Mouse (Mus musculus) hindbrain, embryonic 14.5 days (tissue): ENCODE measurements around the gene Gtf2h5. TPM values are rescaled to one million over a fixed set of nuclear protein-coding genes. Genes with fewer than 3 reads are reported as not detected.

ENCODE experiments used
- ATAC-seq: fragments of 200-750 bp; cut with Nextera tagmentation; 2 replicates; pipeline ENCODE4 v1.8.0; 2017; ENCODE audit warnings: moderate number of reproducible peaks, mild to moderate bottlenecking, moderate TSS enrichment, moderate library complexity; ENCODE audit not compliant: low FRiP score
- DNase-seq: peaks from one replicate; pipeline ENCODE4 v3.0.0-alpha.2; 2015; ENCODE audit warnings: low spot score
- H3K27ac ChIP-seq: fragments of 300-500 bp; sonication (generic); 2 replicates; pipeline ENCODE4 v1.5.1; 2014; ENCODE audit warnings: mild to moderate bottlenecking, moderate library complexity
- H3K27me3 ChIP-seq: fragments of 300-500 bp; sonication (generic); 2 replicates; pipeline ENCODE4 v1.6.1; 2014; ENCODE audit warnings: mild to moderate bottlenecking, low read length, mixed read lengths; ENCODE audit not compliant: control insufficient read depth, insufficient read depth
- H3K36me3 ChIP-seq: fragments of 300-500 bp; sonication (generic); replicated peaks from 2 replicates; pipeline ENCODE4 v1.6.1; 2014; ENCODE audit not compliant: control insufficient read depth, insufficient read depth
- H3K4me1 ChIP-seq: fragments of 300-500 bp; sonication (generic); replicated peaks from 2 replicates; pipeline ENCODE4 v1.6.1; 2014; ENCODE audit warnings: antibody characterized with exemption, low read length, mixed read lengths; ENCODE audit not compliant: control insufficient read depth, insufficient read depth
- H3K4me2 ChIP-seq: fragments of 300-500 bp; sonication (generic); replicated peaks from 2 replicates; pipeline ENCODE4 v1.6.1; 2014; ENCODE audit warnings: mild to moderate bottlenecking, moderate library complexity
- H3K4me3 ChIP-seq: fragments of 300-500 bp; sonication (generic); replicated peaks from 2 replicates; pipeline ENCODE4 v1.5.1; 2014; ENCODE audit warnings: mild to moderate bottlenecking, low read length
- H3K9ac ChIP-seq: fragments of 300-500 bp; sonication (generic); 2 replicates; pipeline ENCODE4 v1.6.1; 2014
- H3K9me3 ChIP-seq: fragments of 300-500 bp; sonication (generic); 2 replicates; pipeline ENCODE4 v1.6.1; 2016; ENCODE audit warnings: low read length; ENCODE audit not compliant: control insufficient read depth
- WGBS: fragments of 180-500 bp; shearing (Covaris S2); extraction: QIAGEN DNeasy Blood & Tissue Kit; methylation state at CpG from one replicate; pipeline ENCODE4 v1.1.7; 2014; 5-methylcytosine and 5-hydroxymethylcytosine counted together
- polyA plus RNA-seq: library from polyadenylated mRNA; unstranded; fragments of >200 nt; fragmentation: Nextera tagmentation; extraction: Ambion mirVana; gene quantifications from 2 replicates; pipeline ENCODE4 v1.2.1, GENCODE M21; 2014

The Gtf2h5 gene
- polyA plus RNA-seq, result 204 and 214 TPM in 2 replicates

DNA sequence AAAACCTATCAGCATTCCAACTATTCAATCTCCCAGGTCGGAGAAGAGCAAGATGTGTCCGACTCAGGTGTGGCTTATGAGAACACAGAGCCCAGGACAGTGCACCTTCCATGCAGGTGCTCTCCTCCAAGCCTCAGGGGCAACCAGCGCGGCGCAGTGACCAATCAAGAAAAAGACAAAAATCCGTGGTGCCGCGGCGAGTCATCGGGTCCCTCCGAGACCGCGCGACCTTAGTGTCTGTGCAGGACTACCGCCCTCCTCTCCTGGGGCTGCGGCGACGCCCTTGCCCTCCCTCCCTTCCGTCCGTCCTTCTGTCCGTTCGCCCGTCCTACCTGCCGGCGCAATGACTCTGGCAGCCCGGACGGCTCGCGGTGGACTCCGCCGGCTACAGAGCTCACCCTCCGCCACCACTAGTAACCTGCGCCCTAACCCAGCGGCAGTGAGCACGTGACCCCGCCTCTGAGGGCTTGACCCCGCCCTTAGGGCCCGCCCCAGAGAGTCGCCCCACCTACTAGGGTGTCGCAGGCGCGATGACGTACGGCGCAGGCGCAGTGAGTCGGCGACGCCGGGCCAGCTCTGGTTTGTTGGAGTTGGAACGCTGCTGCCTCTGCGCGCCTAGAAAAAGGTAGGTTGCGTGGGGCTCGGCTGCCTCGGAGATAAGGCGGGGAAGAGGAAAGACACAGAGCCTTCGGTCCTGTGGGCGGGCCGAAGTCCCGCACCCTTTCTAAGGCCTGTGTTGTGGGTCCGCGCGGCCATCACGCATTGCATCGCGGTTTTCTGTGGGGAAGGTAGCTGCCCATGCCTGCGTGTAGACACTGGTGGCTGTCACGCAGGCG, at the start of gene Gtf2h5, which contains the start of gene Serac1:
Gene Gtf2h5 (plus strand): TSS at position 500 of the 836 bp plus-strand sequence.
Gene Serac1 (minus strand): TSS at position 455 of the 836 bp plus-strand sequence.
- Histone ChIP-seq H3K9ac (peak within 1 kb of the TSS; percentile 89), H3K36me3 (peaks cover 15% of the 10 kb centered on the region; the same call in 1 of the 2 replicates), H3K27ac (peak within 1 kb of the TSS; percentile 89), H3K9me3 (no peaks in the 10 kb centered on the region), H3K27me3 (no peaks in the 10 kb centered on the region), H3K4me3 (peak within 1 kb of the TSS; percentile 88), H3K4me2 (peak within 1 kb of the TSS; percentile 76), H3K4me1 (peaks cover 28% of the 10 kb centered on the region)
- under 1% methylated on average over 69 of the region's 70 CpGs for WGBS
- ATAC-seq (peak; percentile 95), DNase-seq (peak; percentile 99)

DNA sequence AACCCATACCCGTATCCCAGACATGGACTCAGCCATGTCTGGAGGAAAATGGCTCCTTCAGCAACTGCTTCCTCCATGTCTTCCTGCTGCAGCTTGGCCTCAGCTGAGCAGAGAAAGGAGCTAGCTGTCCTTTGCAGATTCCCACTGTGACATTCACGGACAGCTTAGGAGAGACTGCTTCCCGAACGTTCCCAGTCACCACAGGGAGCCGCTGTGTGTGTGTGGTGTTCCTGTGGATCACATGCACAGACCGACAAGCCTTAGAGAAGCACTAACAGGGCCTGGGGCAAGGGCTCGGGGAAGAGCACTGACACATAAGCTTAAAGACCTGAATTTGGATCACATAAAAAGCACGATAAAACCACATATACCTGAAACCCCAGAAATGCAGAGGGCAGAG, 43.9 kb upstream of the Gtf2h5 start:
- Histone ChIP-seq H3K9me3 (no peaks in the 10 kb centered on the region), H3K27me3 (no peaks in the 10 kb centered on the region), H3K4me1 (no peaks in the 10 kb centered on the region), H3K4me2 (no peak overlapping the region), H3K4me3 (no peak overlapping the region), H3K9ac (no peak overlapping the region), H3K36me3 (no peaks in the 10 kb centered on the region), H3K27ac (no peak overlapping the region)
- ATAC-seq, result no peak
- DNase-seq, result no peak
- WGBS, result 35% methylated on average over 8 of the region's 8 CpGs

GRCm38 (mm10) chr17:6036458-6036857, 43.1 kb upstream of the Gtf2h5 start:
- ATAC-seq, result no peak
- H3K27ac ChIP-seq, result no peak overlapping the region
- H3K4me3 ChIP-seq, result no peak overlapping the region
- H3K9me3 ChIP-seq, result no peaks in the 10 kb centered on the region
- H3K4me2 ChIP-seq, result no peak overlapping the region
- DNase-seq, result no peak
- no peaks in the 10 kb centered on the region for H3K27me3 ChIP-seq
- WGBS, result 92% methylated on average over 8 of the region's 8 CpGs
- no peak overlapping the region for H3K9ac ChIP-seq
- no peaks in the 10 kb centered on the region for H3K4me1 ChIP-seq
- no peaks in the 10 kb centered on the region for H3K36me3 ChIP-seq

GRCm38 (mm10) chr17:6036872-6037271, 42.7 kb upstream of the Gtf2h5 start:
- Histone ChIP-seq H3K27ac (no peak overlapping the region), H3K27me3 (no peaks in the 10 kb centered on the region), H3K4me1 (no peaks in the 10 kb centered on the region), H3K4me3 (no peak overlapping the region), H3K4me2 (no peak overlapping the region), H3K9me3 (no peaks in the 10 kb centered on the region), H3K36me3 (peaks cover 2% of the 10 kb centered on the region), H3K9ac (no peak overlapping the region)
- ATAC-seq (no peak), DNase-seq (no peak)
- WGBS, result 83% methylated on average over 11 of the region's 11 CpGs

- ATAC-seq, result no peak
- Histone ChIP-seq H3K4me1 (no peaks in the 10 kb centered on the region), H3K36me3 (peaks cover 8% of the 10 kb centered on the region), H3K4me3 (no peak overlapping the region), H3K9ac (no peak overlapping the region), H3K9me3 (no peaks in the 10 kb centered on the region), H3K27me3 (no peaks in the 10 kb centered on the region), H3K4me2 (no peak overlapping the region), H3K27ac (no peak overlapping the region)
- 92% methylated on average over 10 of the region's 10 CpGs for whole genome bisulfite sequencing
- no peak for DNase-seq
These were observed 42.1 kb upstream of the Gtf2h5 start for GRCm38 (mm10) chr17:6037507-6037906.

- H3K27ac ChIP-seq, result no peak overlapping the region
- DNase-seq (no peak), ATAC-seq (no peak)
- peaks cover 47% of the 10 kb centered on the region for H3K36me3 ChIP-seq
- no peaks in the 10 kb centered on the region for H3K27me3 ChIP-seq
- no peaks in the 10 kb centered on the region for H3K4me1 ChIP-seq
- H3K4me3 ChIP-seq, result no peak overlapping the region
- no peak overlapping the region for H3K9ac ChIP-seq
- H3K4me2 ChIP-seq, result no peak overlapping the region
- no peaks in the 10 kb centered on the region for H3K9me3 ChIP-seq
- 42% methylated on average over 4 of the region's 4 CpGs for WGBS
These were observed 26.8 kb upstream of the Gtf2h5 start for GRCm38 (mm10) chr17:6052801-6053200.

DNA sequence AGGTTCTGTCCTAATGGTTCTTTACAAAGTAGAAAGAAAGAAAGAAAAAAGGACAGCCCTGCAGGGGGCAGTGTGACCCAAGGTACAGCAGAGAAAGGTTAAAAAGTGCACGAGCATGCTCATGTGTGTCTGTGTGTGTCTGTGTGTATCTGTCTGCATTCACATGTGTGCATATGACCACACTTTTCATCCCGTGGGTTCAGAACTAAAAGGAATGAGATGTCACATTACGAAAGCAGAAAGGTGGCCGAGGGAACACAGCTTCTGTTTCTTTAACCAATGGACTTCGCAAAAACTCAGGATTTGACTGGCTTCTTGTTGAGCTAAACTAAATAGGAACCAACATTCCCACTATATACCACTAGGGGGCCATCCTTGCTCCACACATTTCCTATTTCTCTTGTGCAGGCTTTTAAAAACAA, 24.6 kb upstream of the Gtf2h5 start:
- peak; percentile 75 for DNase-seq
- Histone ChIP-seq H3K27me3 (no peaks in the 10 kb centered on the region), H3K9me3 (no peaks in the 10 kb centered on the region), H3K4me2 (no peak overlapping the region), H3K36me3 (peaks cover 47% of the 10 kb centered on the region), H3K4me1 (no peaks in the 10 kb centered on the region), H3K9ac (no peak overlapping the region), H3K4me3 (no peak overlapping the region), H3K27ac (no peak overlapping the region)
- WGBS, result 20% methylated on average over 5 of the region's 5 CpGs
- ATAC-seq, result no peak

DNA sequence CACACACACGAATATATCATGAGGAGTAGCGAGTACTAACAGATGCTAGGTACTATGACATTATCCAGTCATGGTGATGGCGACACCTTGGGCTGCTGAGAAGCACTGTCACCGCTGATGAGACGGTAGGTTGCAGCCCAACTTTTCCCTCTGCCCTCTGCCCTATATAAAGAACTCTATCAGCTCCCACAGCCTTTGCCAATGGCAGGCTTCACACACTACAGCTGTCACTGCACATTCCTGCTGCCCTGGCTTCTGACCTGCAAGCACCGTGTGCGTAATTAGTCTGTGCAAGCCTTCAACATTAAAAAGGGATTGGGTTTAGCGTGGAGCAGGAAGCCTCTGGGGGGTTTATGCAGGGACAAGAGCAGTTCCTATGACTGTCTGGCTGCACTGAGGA, 16.8 kb upstream of the Gtf2h5 start:
- H3K27ac ChIP-seq, result no peak overlapping the region
- H3K36me3 ChIP-seq, result peaks cover 85% of the 10 kb centered on the region
- no peak overlapping the region for H3K4me3 ChIP-seq
- ATAC-seq, result no peak
- no peaks in the 10 kb centered on the region for H3K27me3 ChIP-seq
- H3K4me2 ChIP-seq, result no peak overlapping the region
- H3K4me1 ChIP-seq, result no peaks in the 10 kb centered on the region
- no peak overlapping the region for H3K9ac ChIP-seq
- WGBS, result 85% methylated on average over 8 of the region's 8 CpGs
- H3K9me3 ChIP-seq, result no peaks in the 10 kb centered on the region
- no peak for DNase-seq

DNA sequence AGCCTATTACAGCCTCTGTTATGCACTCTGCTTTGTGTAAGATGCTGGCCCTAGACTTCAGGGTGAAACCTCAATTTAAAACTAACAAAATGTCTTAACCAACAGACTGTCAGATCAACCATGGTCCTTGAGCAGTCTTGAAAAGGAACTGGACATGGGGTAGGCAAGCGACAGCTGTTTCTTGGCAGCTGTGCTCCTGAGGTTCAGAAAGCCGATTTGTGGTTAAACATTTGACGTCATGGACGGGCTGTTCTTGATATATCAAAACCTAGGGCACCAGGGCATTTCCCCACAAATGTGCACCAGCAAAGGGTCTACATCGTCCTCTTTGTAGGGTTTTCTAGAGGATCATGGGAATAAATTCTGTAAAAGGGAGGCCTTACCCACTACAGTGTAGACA, 16.1 kb upstream of the Gtf2h5 start:
- WGBS, result 94% methylated on average over 5 of the region's 5 CpGs
- Histone ChIP-seq H3K27me3 (no peaks in the 10 kb centered on the region), H3K4me3 (no peak overlapping the region), H3K36me3 (peaks cover 83% of the 10 kb centered on the region), H3K9ac (no peak overlapping the region), H3K4me1 (no peaks in the 10 kb centered on the region), H3K9me3 (no peaks in the 10 kb centered on the region), H3K4me2 (no peak overlapping the region), H3K27ac (no peak overlapping the region)
- ATAC-seq (no peak), DNase-seq (no peak)
